Mouse (Mus musculus): ENCODE data around the gene Ogfod2. TPM values are rescaled to one million over a fixed set of nuclear protein-coding genes. Genes with fewer than 3 reads are reported as not detected.

Gene Ogfod2
- polyA plus RNA-seq, 1 experiment from 2014 or later = 21.8 TPM

GRCm38 (mm10) chr5:124115531-124115930 is 3.4 kb downstream of the Ogfod2 start:
- peak overlapping the region; percentile 78 for H3K27ac ChIP-seq (replicated peaks)
- peak overlapping the region; percentile 97 for H3K9ac ChIP-seq
- 27% methylated on average over 7 of the region's 7 CpGs for WGBS
- H3K4me1 ChIP-seq = peaks cover 57% of the 10 kb centered on the region
- H3K4me3 ChIP-seq (replicated peaks) = peak overlapping the region; percentile 98
- H3K9me3 ChIP-seq (replicated peaks) = no peaks in the 10 kb centered on the region
- no peaks in the 10 kb centered on the region for H3K27me3 ChIP-seq
- peak overlapping the region; percentile 93 for H3K4me2 ChIP-seq (replicated peaks)
- peaks cover 44% of the 10 kb centered on the region for H3K36me3 ChIP-seq
- ATAC-seq (ENCODE audit: insufficient number of reproducible peaks, low FRiP score, low TSS enrichment, low read depth) = no peak

GRCm38 (mm10) chr5:124115990-124116845 is 4.1 kb downstream of the Ogfod2 start, which contains the start of gene Arl6ip4:
Arl6ip4 (plus strand) TSS chr5:124116089.
- Histone ChIP-seq H3K4me1 (peaks cover 53% of the 10 kb centered on the region), H3K27ac (replicated peaks) (peak within 1 kb of the TSS; percentile 78), H3K27me3 (no peaks in the 10 kb centered on the region), H3K9ac (peak within 1 kb of the TSS; percentile 97), H3K36me3 (peaks cover 51% of the 10 kb centered on the region), H3K9me3 (replicated peaks) (no peaks in the 10 kb centered on the region), H3K4me3 (replicated peaks) (peak within 1 kb of the TSS; percentile 98), H3K4me2 (replicated peaks) (peak within 1 kb of the TSS; percentile 93)
- under 1% methylated on average over 64 of the region's 64 CpGs for WGBS
- ATAC-seq (ENCODE audit: insufficient number of reproducible peaks, low FRiP score, low TSS enrichment, low read depth) = no peak

GRCm38 (mm10) chr5:124119204-124119603 is 7.1 kb downstream of the Ogfod2 start:
- H3K4me2 ChIP-seq (replicated peaks) = no peak overlapping the region
- 69% methylated on average over 5 of the region's 5 CpGs for WGBS
- no peak for ATAC-seq (ENCODE audit: insufficient number of reproducible peaks, low FRiP score, low TSS enrichment, low read depth)
- no peak overlapping the region for H3K9ac ChIP-seq
- no peaks in the 10 kb centered on the region for H3K9me3 ChIP-seq (replicated peaks)
- H3K4me1 ChIP-seq = peaks cover 35% of the 10 kb centered on the region
- no peak overlapping the region for H3K27ac ChIP-seq (replicated peaks)
- peaks cover 61% of the 10 kb centered on the region for H3K36me3 ChIP-seq
- H3K27me3 ChIP-seq = no peaks in the 10 kb centered on the region
- H3K4me3 ChIP-seq (replicated peaks) = no peak overlapping the region

- ATAC-seq (ENCODE audit: insufficient number of reproducible peaks, low FRiP score, low TSS enrichment, low read depth) = no peak
- 86% methylated on average over 18 of the region's 18 CpGs for whole genome bisulfite sequencing
- Histone ChIP-seq H3K36me3 (peaks cover 71% of the 10 kb centered on the region), H3K4me1 (peaks cover 24% of the 10 kb centered on the region), H3K4me3 (replicated peaks) (no peak overlapping the region), H3K9me3 (replicated peaks) (no peaks in the 10 kb centered on the region), H3K9ac (no peak overlapping the region), H3K27me3 (no peaks in the 10 kb centered on the region), H3K27ac (replicated peaks) (no peak overlapping the region), H3K4me2 (replicated peaks) (no peak overlapping the region)
Measured at GRCm38 (mm10) chr5:124122357-124122756, 10.3 kb downstream of the Ogfod2 start.

GRCm38 (mm10) chr5:124125093-124125492 is 13.0 kb downstream of the Ogfod2 start:
- Histone ChIP-seq H3K27ac (replicated peaks) (no peak overlapping the region), H3K9ac (no peak overlapping the region), H3K4me2 (replicated peaks) (no peak overlapping the region), H3K27me3 (no peaks in the 10 kb centered on the region), H3K9me3 (replicated peaks) (no peaks in the 10 kb centered on the region), H3K4me3 (replicated peaks) (no peak overlapping the region), H3K4me1 (0 out of 2 replicates have a peak, but pooled peaks cover 3% of the 10 kb centered on the region), H3K36me3 (peaks cover 66% of the 10 kb centered on the region)
- no peak for ATAC-seq (ENCODE audit: insufficient number of reproducible peaks, low FRiP score, low TSS enrichment, low read depth)
- WGBS = 87% methylated on average over 11 of the region's 11 CpGs

GRCm38 (mm10) chr5:124134261-124134660 is 22.2 kb downstream of the Ogfod2 start:
- Histone ChIP-seq H3K4me3 (replicated peaks) (no peak overlapping the region), H3K27me3 (no peaks in the 10 kb centered on the region), H3K36me3 (peaks cover 48% of the 10 kb centered on the region), H3K4me2 (replicated peaks) (no peak overlapping the region), H3K4me1 (no peaks in the 10 kb centered on the region), H3K9me3 (replicated peaks) (no peaks in the 10 kb centered on the region), H3K27ac (replicated peaks) (no peak overlapping the region), H3K9ac (no peak overlapping the region)
- 84% methylated on average over 5 of the region's 5 CpGs for WGBS
- no peak for ATAC-seq (ENCODE audit: insufficient number of reproducible peaks, low FRiP score, low TSS enrichment, low read depth)

GRCm38 (mm10) chr5:124138066-124138465 is 26.0 kb downstream of the Ogfod2 start:
- H3K4me2 ChIP-seq (replicated peaks) = no peak overlapping the region
- H3K9ac ChIP-seq = no peak overlapping the region
- ATAC-seq (ENCODE audit: insufficient number of reproducible peaks, low FRiP score, low TSS enrichment, low read depth) = no peak
- H3K27ac ChIP-seq (replicated peaks) = no peak overlapping the region
- no peaks in the 10 kb centered on the region for H3K9me3 ChIP-seq (replicated peaks)
- no peaks in the 10 kb centered on the region for H3K27me3 ChIP-seq
- no peaks in the 10 kb centered on the region for H3K4me1 ChIP-seq
- H3K36me3 ChIP-seq = peaks cover 46% of the 10 kb centered on the region
- no peak overlapping the region for H3K4me3 ChIP-seq (replicated peaks)
- 62% methylated on average over 7 of the region's 7 CpGs for WGBS

- no peaks in the 10 kb centered on the region for H3K9me3 ChIP-seq (replicated peaks)
- 48% methylated on average over 5 of the region's 5 CpGs for WGBS
Measured at GRCm38 (mm10) chr5:124149028-124149427, 36.9 kb downstream of the Ogfod2 start.

GRCm38 (mm10) chr5:124150895-124151294 is 38.8 kb downstream of the Ogfod2 start:
- WGBS = 79% methylated on average over 7 of the region's 7 CpGs
- H3K27me3 ChIP-seq = no peaks in the 10 kb centered on the region
- H3K4me3 ChIP-seq (replicated peaks) = no peak overlapping the region
- ATAC-seq (ENCODE audit: insufficient number of reproducible peaks, low FRiP score, low TSS enrichment, low read depth) = no peak
- H3K27ac ChIP-seq (replicated peaks) = no peak overlapping the region
- no peaks in the 10 kb centered on the region for H3K9me3 ChIP-seq (replicated peaks)
- no peaks in the 10 kb centered on the region for H3K4me1 ChIP-seq
- no peak overlapping the region for H3K4me2 ChIP-seq (replicated peaks)
- H3K9ac ChIP-seq = 0 out of 2 replicates have a peak overlapping the region, but pooled peaks have one; percentile 6
- H3K36me3 ChIP-seq = peaks cover 11% of the 10 kb centered on the region

More at GRCm38 (mm10) chr5:124149028-124149427, 36.9 kb downstream of the Ogfod2 start:
- Histone ChIP-seq H3K9ac (no peak overlapping the region), H3K4me1 (no peaks in the 10 kb centered on the region), H3K27me3 (no peaks in the 10 kb centered on the region), H3K36me3 (peaks cover 11% of the 10 kb centered on the region), H3K4me2 (replicated peaks) (no peak overlapping the region), H3K4me3 (replicated peaks) (no peak overlapping the region), H3K27ac (replicated peaks) (no peak overlapping the region)
- no peak for ATAC-seq (ENCODE audit: insufficient number of reproducible peaks, low FRiP score, low TSS enrichment, low read depth)

GRCm38 (mm10) chr5:124152734-124153133 is 40.6 kb downstream of the Ogfod2 start:
- H3K4me2 ChIP-seq (replicated peaks) = no peak overlapping the region
- no peak overlapping the region for H3K4me3 ChIP-seq (replicated peaks)
- peaks cover 5% of the 10 kb centered on the region for H3K36me3 ChIP-seq
- no peak overlapping the region for H3K27ac ChIP-seq (replicated peaks)
- ATAC-seq (ENCODE audit: insufficient number of reproducible peaks, low FRiP score, low TSS enrichment, low read depth) = no peak
- whole genome bisulfite sequencing = 73% methylated on average over 4 of the region's 4 CpGs
- H3K27me3 ChIP-seq = no peaks in the 10 kb centered on the region
- no peaks in the 10 kb centered on the region for H3K4me1 ChIP-seq
- no peaks in the 10 kb centered on the region for H3K9me3 ChIP-seq (replicated peaks)
- H3K9ac ChIP-seq = no peak overlapping the region

- Histone ChIP-seq H3K4me3 (replicated peaks) (no peak overlapping the region), H3K9me3 (replicated peaks) (no peaks in the 10 kb centered on the region), H3K9ac (no peak overlapping the region), H3K27ac (replicated peaks) (no peak overlapping the region), H3K36me3 (no peaks in the 10 kb centered on the region; the same call in 1 of the 2 replicates), H3K4me2 (replicated peaks) (no peak overlapping the region), H3K27me3 (no peaks in the 10 kb centered on the region), H3K4me1 (peaks cover 15% of the 10 kb centered on the region)
- no peak for ATAC-seq (ENCODE audit: insufficient number of reproducible peaks, low FRiP score, low TSS enrichment, low read depth)
- WGBS = 68% methylated on average over 5 of the region's 5 CpGs
Measured at GRCm38 (mm10) chr5:124155943-124156342, 43.8 kb downstream of the Ogfod2 start.
